Mouse (Mus musculus): ENCODE data around the gene Plcb4.

DNA sequence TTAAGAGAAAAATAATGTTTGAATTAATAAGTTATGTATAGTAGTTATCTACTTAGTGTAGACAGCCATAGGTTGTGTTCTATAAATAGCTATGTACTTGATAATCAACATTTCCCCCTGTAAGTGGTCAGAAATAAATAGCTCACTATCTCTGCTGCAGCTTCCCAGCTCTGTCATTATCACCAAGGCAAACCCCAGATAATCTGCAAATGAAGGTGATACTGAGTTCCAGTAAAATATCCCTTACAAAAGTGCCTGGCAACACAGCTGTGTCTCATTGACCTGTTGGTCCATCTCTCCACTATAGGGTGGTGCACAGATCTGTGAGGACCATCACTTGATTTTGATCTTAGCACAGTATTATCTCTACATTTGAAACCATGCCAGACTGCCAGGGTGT, 179.3 kb downstream of the Plcb4 start:
- TF ChIP-seq HCFC1 (IDR thresholded peaks at IDR 0.05; ENCODE audit: borderline replicate concordance, insufficient read depth, low read length) (no peak), ZC3H11A (IDR thresholded peaks at IDR 0.05; ENCODE audit: borderline replicate concordance, low read depth, low read length) (no peak), CHD2 (IDR thresholded peaks at IDR 0.05; ENCODE audit: low read depth, low read length) (no peak), MAFK (IDR thresholded peaks at IDR 0.05; ENCODE audit: insufficient read depth, low read depth, low read length) (no peak), ZNF384 (IDR thresholded peaks at IDR 0.05; ENCODE audit: low read depth, low read length) (no peak)
